Mouse (Mus musculus): ENCODE measurements around the gene Cdc37. TPM values are rescaled to one million over a fixed set of nuclear protein-coding genes. Genes with fewer than 3 reads are reported as not detected.

Cdc37 gene
- polyA plus RNA-seq, 1 experiment from 2014 or later: 217 TPM

GRCm38 (mm10) chr9:21183905-21184413, 34.2 kb upstream of the Cdc37 start:
- peak overlapping the region; percentile 17 for H3K4me3 ChIP-seq
- H3K36me3 ChIP-seq: no peaks in the 10 kb centered on the region
- peaks cover 7% of the 10 kb centered on the region for H3K4me1 ChIP-seq
- WGBS: 6% methylated on average over 34 of the region's 34 CpGs
- no peak for ATAC-seq (replicated peaks)
- H3K9ac ChIP-seq (replicated peaks): 0 out of 2 replicates have a peak overlapping the region, but pooled peaks have one; percentile 1
- peak overlapping the region; percentile 26 for H3K4me2 ChIP-seq (replicated peaks)
- H3K9me3 ChIP-seq: no peaks in the 10 kb centered on the region
- peaks cover 34% of the 10 kb centered on the region for H3K27me3 ChIP-seq
- H3K27ac ChIP-seq (replicated peaks): no peak overlapping the region

GRCm38 (mm10) chr9:21183421-21183820, 33.6 kb upstream of the Cdc37 start:
- Histone ChIP-seq H3K4me1 (peaks cover 7% of the 10 kb centered on the region), H3K4me3 (no peak overlapping the region), H3K27ac (replicated peaks) (no peak overlapping the region), H3K36me3 (no peaks in the 10 kb centered on the region), H3K4me2 (replicated peaks) (no peak overlapping the region), H3K9ac (replicated peaks) (no peak overlapping the region), H3K27me3 (peaks cover 34% of the 10 kb centered on the region), H3K9me3 (no peaks in the 10 kb centered on the region)
- ATAC-seq (replicated peaks): no peak
- WGBS: 84% methylated on average over 6 of the region's 6 CpGs

- 8% methylated on average over 48 of the region's 48 CpGs for WGBS
- Histone ChIP-seq H3K4me3 (peak overlapping the region; percentile 11; the same call in 1 of the 2 replicates), H3K4me2 (replicated peaks) (peak overlapping the region; percentile 16; the same call in 1 of the 2 replicates), H3K27ac (replicated peaks) (no peak overlapping the region), H3K27me3 (peaks cover 34% of the 10 kb centered on the region), H3K9me3 (no peaks in the 10 kb centered on the region), H3K9ac (replicated peaks) (no peak overlapping the region), H3K4me1 (peaks cover 7% of the 10 kb centered on the region), H3K36me3 (no peaks in the 10 kb centered on the region)
- no peak for ATAC-seq (replicated peaks)
Observed at GRCm38 (mm10) chr9:21181421-21182220, 31.8 kb upstream of the Cdc37 start.

GRCm38 (mm10) chr9:21180841-21181240, 31.1 kb upstream of the Cdc37 start:
- no peaks in the 10 kb centered on the region for H3K9me3 ChIP-seq
- ATAC-seq (replicated peaks): no peak

GRCm38 (mm10) chr9:21180402-21180801, 30.6 kb upstream of the Cdc37 start:
- H3K27ac ChIP-seq (replicated peaks): no peak overlapping the region
- no peak for ATAC-seq (replicated peaks)
- peaks cover 34% of the 10 kb centered on the region for H3K27me3 ChIP-seq
- no peaks in the 10 kb centered on the region for H3K36me3 ChIP-seq
- H3K4me1 ChIP-seq: peaks cover 7% of the 10 kb centered on the region
- H3K9me3 ChIP-seq: no peaks in the 10 kb centered on the region
- H3K4me3 ChIP-seq: no peak overlapping the region
- no peak overlapping the region for H3K4me2 ChIP-seq (replicated peaks)
- 73% methylated on average over 4 of the region's 4 CpGs for WGBS
- no peak overlapping the region for H3K9ac ChIP-seq (replicated peaks)

More at GRCm38 (mm10) chr9:21180841-21181240, 31.1 kb upstream of the Cdc37 start:
- peaks cover 34% of the 10 kb centered on the region for H3K27me3 ChIP-seq
- H3K4me3 ChIP-seq: no peak overlapping the region
- 58% methylated on average over 1 of the region's 1 CpGs for WGBS
- H3K4me1 ChIP-seq: peaks cover 7% of the 10 kb centered on the region
- H3K4me2 ChIP-seq (replicated peaks): no peak overlapping the region
- no peak overlapping the region for H3K27ac ChIP-seq (replicated peaks)
- no peak overlapping the region for H3K9ac ChIP-seq (replicated peaks)
- no peaks in the 10 kb centered on the region for H3K36me3 ChIP-seq

GRCm38 (mm10) chr9:21172364-21172763, 22.6 kb upstream of the Cdc37 start:
- H3K36me3 ChIP-seq: no peaks in the 10 kb centered on the region
- no peak overlapping the region for H3K4me3 ChIP-seq
- H3K4me2 ChIP-seq (replicated peaks): no peak overlapping the region
- H3K4me1 ChIP-seq: peaks cover 11% of the 10 kb centered on the region
- no peak for ATAC-seq (replicated peaks)
- no peak overlapping the region for H3K27ac ChIP-seq (replicated peaks)
- 87% methylated on average over 6 of the region's 6 CpGs for WGBS
- H3K27me3 ChIP-seq: peaks cover 6% of the 10 kb centered on the region
- no peak overlapping the region for H3K9ac ChIP-seq (replicated peaks)
- no peaks in the 10 kb centered on the region for H3K9me3 ChIP-seq

GRCm38 (mm10) chr9:21169157-21169556, 19.4 kb upstream of the Cdc37 start:
- Histone ChIP-seq H3K4me1 (peaks cover 36% of the 10 kb centered on the region), H3K27me3 (peaks cover 38% of the 10 kb centered on the region), H3K27ac (replicated peaks) (no peak overlapping the region), H3K9me3 (no peaks in the 10 kb centered on the region), H3K36me3 (no peaks in the 10 kb centered on the region), H3K4me2 (replicated peaks) (no peak overlapping the region), H3K9ac (replicated peaks) (no peak overlapping the region), H3K4me3 (no peak overlapping the region)
- no peak for ATAC-seq (replicated peaks)
- 46% methylated on average over 1 of the region's 1 CpGs for WGBS

- H3K4me3 ChIP-seq: no peak overlapping the region
- H3K9ac ChIP-seq (replicated peaks): no peak overlapping the region
- H3K36me3 ChIP-seq: no peaks in the 10 kb centered on the region
- no peaks in the 10 kb centered on the region for H3K9me3 ChIP-seq
- ATAC-seq (replicated peaks): no peak; the same call in 1 of the 2 replicates
- H3K4me1 ChIP-seq: peaks cover 38% of the 10 kb centered on the region
- no peak overlapping the region for H3K27ac ChIP-seq (replicated peaks)
- peak overlapping the region; percentile 7; the same call in 1 of the 2 replicates for H3K4me2 ChIP-seq (replicated peaks)
- H3K27me3 ChIP-seq: peaks cover 45% of the 10 kb centered on the region
- 12% methylated on average over 30 of the region's 30 CpGs for WGBS
Observed at GRCm38 (mm10) chr9:21168161-21169123, 18.7 kb upstream of the Cdc37 start.

GRCm38 (mm10) chr9:21167140-21168097, 17.6 kb upstream of the Cdc37 start:
- no peak overlapping the region for H3K9ac ChIP-seq (replicated peaks)
- peaks cover 53% of the 10 kb centered on the region for H3K27me3 ChIP-seq

GRCm38 (mm10) chr9:21166516-21166915, 16.7 kb upstream of the Cdc37 start:
- Histone ChIP-seq H3K9me3 (no peaks in the 10 kb centered on the region), H3K9ac (replicated peaks) (no peak overlapping the region), H3K27ac (replicated peaks) (no peak overlapping the region), H3K36me3 (no peaks in the 10 kb centered on the region), H3K4me1 (peaks cover 40% of the 10 kb centered on the region), H3K4me3 (peak overlapping the region; percentile 51), H3K4me2 (replicated peaks) (peak overlapping the region; percentile 71), H3K27me3 (peaks cover 58% of the 10 kb centered on the region)
- WGBS: 28% methylated on average over 3 of the region's 3 CpGs
- ATAC-seq (replicated peaks): no peak

More at GRCm38 (mm10) chr9:21167140-21168097, 17.6 kb upstream of the Cdc37 start:
- no peak overlapping the region for H3K27ac ChIP-seq (replicated peaks)
- no peak overlapping the region for H3K4me2 ChIP-seq (replicated peaks)
- peaks cover 38% of the 10 kb centered on the region for H3K4me1 ChIP-seq
- ATAC-seq (replicated peaks): no peak
- H3K9me3 ChIP-seq: no peaks in the 10 kb centered on the region
- H3K4me3 ChIP-seq: no peak overlapping the region
- no peaks in the 10 kb centered on the region for H3K36me3 ChIP-seq
- WGBS: 72% methylated on average over 10 of the region's 10 CpGs

- peaks cover 58% of the 10 kb centered on the region for H3K27me3 ChIP-seq
- no peaks in the 10 kb centered on the region for H3K36me3 ChIP-seq
- ATAC-seq (replicated peaks): no peak
- peak overlapping the region; percentile 71 for H3K4me2 ChIP-seq (replicated peaks)
- H3K4me3 ChIP-seq: peak overlapping the region; percentile 51
- peaks cover 41% of the 10 kb centered on the region for H3K4me1 ChIP-seq
- peak overlapping the region; percentile 49 for H3K9ac ChIP-seq (replicated peaks)
- no peak overlapping the region for H3K27ac ChIP-seq (replicated peaks)
- WGBS: 1% methylated on average over 46 of the region's 47 CpGs
- H3K9me3 ChIP-seq: no peaks in the 10 kb centered on the region
Observed at GRCm38 (mm10) chr9:21165952-21166451, 16.2 kb upstream of the Cdc37 start.
